Mouse (Mus musculus) megakaryocyte, adult 5-6 weeks (primary cell): ENCODE measurements around the gene Brf1. TPM values are rescaled to one million over a fixed set of nuclear protein-coding genes. Genes with fewer than 3 reads are reported as not detected.

Experiments used
- ATAC-seq: 2 replicates; pipeline ENCODE4 v1.8.0; 2016; ENCODE audit warnings: mild to moderate bottlenecking, inconsistent platforms; ENCODE audit not compliant: poor library complexity, severe bottlenecking
- total RNA-seq, 2 experiments: library from RNA; stranded (forward) in 1 of 2; stranded (reverse) in 1 of 2; fragments of 153-499, 151-499 nt in 1 of 2; fragments of 221-1000, 200-1000 nt in 1 of 2; gene quantifications; 2 replicates each; pipeline versions ENCODE4 v1.2.3 to v1.2.4; 2015 to 2017

Gene Brf1
- total RNA-seq, 2 experiments from 2014 or later = 20.2 to 37.0 TPM

DNA sequence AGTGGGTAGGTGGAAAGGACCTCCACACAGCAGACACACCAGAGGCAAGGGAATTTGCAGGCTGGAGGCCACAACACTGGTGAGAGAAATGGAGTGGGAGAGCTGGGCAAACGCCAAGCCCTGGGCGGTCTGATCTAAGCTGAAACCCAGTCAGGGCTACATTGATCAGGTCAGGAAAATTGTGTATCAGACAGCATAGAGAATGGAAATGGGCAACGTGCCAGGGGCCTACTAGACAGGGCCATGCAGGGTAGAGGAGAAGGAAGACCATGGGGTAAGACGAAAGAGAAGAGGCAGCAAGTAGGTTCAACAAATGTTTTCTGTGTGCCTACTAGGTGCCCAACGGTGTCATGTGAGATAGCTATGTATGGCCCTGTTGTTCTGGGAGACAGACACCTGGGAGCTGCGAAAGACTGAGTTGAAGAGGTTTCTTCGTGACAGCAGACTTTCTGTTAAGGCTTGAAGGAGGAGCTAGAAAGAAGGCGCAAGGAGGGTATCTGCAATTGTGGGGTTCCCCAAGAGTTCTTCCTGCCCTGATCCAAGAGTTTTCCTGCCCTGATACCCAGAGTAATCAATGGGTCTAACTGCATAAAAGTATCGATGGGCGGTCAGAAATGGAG lies 59.2 kb downstream of the Brf1 start:
- peak; percentile 2; the same call in 1 of the 2 replicates for ATAC-seq

DNA sequence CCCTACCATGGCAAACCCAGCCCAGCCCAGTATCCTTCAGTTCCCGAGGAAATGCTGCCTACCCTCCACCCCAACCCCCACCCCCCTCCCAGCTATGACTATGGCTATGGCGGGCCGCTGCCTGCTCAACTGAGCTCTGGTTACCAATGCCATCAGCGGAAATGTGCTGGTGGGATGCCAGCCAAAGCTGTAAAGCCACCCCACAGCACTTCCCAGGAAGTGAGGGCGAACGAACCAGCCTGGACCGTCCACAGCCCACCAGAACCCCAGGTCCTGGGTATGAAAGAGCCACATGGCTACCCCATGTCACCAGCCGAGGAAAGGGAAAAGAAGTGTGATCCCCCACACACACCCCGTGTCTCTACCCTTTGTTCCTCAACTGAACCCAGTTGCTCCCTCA lies 59.8 kb downstream of the Brf1 start:
- ATAC-seq = no peak

- ATAC-seq = no peak
Observed at GRCm38 (mm10) chr12:112940238-112940637, 60.3 kb downstream of the Brf1 start.

DNA sequence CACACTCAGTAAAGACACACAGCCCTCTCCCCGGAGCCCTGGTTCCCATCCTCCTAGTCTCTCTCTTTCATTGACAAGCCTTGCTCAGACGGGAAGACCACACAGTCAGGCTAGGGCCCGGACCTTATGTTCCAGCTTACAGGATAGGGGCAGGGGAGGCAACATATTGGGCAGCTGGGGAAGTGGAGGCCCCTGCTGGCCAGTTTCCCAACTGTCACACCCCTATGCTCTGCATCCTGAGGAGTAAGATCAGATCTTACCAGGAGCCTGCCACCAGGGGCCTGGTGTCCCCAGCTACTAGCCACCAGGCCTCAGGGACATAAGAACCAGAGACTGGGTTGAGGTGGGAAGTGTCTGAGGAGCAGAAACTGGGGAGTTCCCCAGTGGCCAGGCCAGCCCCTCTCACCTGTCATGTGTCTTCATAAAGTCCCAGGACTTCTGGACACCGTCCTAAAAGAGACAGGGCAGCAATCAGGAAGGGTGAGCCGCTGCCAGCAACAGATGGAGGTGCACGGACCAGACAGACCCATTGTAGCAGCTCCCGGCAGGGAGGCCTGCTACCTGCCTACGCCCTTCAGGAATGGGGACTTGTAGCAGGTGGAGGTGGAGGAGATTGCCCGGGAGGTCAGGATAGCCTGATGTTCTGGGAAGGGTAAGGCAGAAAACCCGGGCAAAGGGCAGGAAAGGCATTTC lies 61.5 kb downstream of the Brf1 start:
- ATAC-seq = no peak

GRCm38 (mm10) chr12:112938366-112938765 lies 62.1 kb downstream of the Brf1 start:
- ATAC-seq = no peak

GRCm38 (mm10) chr12:112937906-112938305 lies 62.6 kb downstream of the Brf1 start:
- ATAC-seq = no peak

GRCm38 (mm10) chr12:112932647-112933046 lies 67.9 kb downstream of the Brf1 start:
- no peak for ATAC-seq

DNA sequence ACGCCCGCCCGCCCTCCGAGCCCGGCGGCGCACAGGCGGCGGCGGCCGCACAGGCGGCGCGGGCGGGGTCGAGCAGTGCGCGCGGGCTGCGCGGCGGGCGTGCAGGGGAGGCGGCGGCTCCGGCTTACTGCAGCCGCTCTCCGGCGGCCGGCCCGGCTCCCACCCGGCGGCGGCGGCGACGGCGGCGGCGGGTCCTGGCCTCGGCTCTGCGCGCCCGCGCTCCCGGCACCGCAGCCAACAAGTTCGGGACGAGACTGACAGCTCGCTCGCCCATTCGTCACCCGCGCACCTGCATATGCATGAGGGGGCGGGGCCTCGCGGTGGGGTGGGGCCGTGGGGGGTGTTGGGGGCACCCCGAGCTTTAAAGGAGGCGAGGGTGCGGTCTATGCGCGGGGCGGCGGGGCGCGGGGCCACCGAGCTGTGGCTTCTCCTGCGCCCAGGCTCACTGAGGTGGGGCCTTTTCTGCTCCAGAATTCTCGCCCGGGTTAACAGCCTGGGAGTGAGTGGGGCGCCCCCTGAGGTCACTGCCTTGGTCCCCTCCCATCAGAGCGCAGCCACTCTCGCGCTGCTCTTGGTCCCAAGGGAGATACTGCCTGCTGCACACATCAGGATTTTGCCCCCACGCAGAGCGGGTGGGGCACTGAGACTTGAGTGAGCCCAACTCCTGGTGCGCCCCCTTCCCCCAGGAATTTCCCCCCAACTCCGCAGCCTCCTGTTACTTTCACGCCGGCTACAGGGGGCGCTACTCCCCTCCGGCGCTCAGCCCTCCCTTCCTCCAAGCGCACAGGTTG lies 70.7 kb downstream of the Brf1 start, which contains the start of gene Jag2:
Gene Jag2 (minus strand): TSS at position 215 of the 791 bp plus-strand sequence.
- no peak for ATAC-seq

GRCm38 (mm10) chr12:112928401-112929241 lies 71.9 kb downstream of the Brf1 start:
- no peak for ATAC-seq

DNA sequence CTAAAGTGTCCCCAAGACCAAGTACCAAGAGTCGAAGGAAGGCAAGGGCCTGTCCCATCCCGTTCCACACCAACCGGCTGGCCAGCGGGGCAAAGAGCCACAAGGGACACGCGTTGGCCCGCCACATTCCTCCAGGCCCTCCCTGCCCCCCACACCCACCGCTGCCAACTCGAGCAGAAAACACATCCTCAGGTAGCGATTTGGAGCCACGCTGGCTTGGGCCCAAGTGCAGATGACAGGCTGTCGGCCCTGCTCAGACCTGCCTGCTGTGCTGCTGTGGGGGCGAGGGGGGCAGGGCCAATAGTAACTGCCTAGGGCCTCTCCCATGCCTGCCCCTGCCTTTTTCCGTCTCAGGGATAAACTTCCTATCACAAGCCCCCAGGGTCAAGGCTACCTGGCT lies 73.2 kb downstream of the Brf1 start:
- ATAC-seq = no peak

GRCm38 (mm10) chr12:112925950-112926349 lies 74.6 kb downstream of the Brf1 start:
- no peak for ATAC-seq

GRCm38 (mm10) chr12:112922541-112922940 lies 78.0 kb downstream of the Brf1 start:
- no peak for ATAC-seq

DNA sequence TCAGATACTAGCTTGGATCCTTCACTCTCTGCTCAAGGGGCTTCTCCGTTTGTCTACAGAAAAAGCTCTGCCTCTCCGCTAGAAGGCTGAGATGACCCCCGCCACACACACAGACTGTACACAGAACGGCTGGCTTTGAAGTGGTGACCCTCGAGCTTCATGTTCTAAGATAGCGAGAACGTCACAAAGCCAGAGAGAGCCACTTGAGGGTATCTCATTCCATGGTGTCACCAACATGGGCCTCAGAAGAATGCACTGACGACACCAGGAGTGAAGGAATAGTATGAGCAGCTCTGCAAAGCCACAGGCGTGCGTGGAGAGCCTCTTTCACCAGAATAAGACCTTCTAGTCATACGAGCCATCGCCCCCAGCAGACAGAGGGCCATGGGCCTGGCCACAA lies 79.0 kb downstream of the Brf1 start:
- ATAC-seq = no peak

DNA sequence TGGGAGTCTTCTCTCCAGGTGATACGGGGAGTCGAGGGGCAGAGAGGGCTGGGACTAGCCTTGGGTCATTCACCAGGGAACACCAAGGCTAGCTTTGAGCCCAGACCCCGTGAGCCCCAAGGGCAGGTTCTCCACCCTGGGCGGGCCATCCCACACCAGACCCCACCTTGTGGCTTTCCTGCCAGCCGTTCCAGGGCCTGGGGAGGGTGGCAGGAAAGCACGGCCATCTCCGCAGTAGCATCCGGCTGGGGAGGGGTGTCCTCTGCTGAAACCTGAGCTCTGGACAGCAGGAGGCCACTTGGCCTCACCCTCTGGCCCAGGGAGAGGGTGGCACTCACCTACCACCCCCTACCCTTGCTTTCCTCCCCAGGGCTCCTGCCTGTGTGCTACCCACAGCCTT lies 82.6 kb downstream of the Brf1 start:
- no peak for ATAC-seq

DNA sequence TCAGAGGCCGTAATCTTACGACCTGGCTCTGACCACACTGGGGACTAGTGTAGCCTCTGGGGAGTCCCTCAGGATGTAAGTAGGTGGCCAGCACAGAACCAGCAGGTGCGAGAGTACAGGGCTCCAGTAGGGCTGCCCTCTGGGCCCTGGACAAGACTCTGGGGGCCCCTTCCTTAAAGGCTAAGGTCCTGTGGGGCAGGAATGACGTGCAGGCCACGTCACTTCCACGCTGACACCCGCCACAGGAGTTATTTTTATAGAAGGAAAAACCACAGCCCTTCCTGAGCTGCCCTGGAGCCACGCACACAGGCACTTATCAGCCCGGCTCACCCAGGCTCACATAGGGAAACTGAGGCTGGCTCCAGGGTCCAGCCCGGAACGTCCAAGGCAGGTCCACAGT lies 83.0 kb downstream of the Brf1 start:
- peak; percentile 49 for ATAC-seq

GRCm38 (mm10) chr12:112916698-112917400 lies 83.7 kb downstream of the Brf1 start:
- no peak for ATAC-seq

GRCm38 (mm10) chr12:112915587-112915986 lies 84.9 kb downstream of the Brf1 start:
- ATAC-seq = no peak

DNA sequence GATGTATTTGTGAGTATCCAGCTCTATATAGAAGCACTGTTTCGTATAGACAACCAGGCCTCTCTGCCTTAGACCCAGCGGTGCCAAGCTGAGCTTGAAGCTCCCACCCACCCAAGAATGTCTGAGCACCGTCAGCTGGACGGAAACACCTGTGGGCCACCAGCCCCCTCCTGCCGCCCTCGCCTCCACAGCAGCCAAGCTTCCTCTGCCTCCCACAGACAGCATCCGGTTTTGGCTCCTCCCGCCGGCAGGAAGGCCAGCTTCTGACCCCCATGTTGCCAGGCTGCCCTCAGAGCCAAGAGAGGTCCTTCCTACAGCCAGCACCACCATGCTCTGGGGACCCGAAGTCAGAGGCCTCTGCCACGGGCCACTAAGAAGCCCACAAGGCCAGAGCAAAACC lies 86.0 kb downstream of the Brf1 start:
- ATAC-seq = no peak

- ATAC-seq = no peak
Observed at GRCm38 (mm10) chr12:112912951-112913745, 87.4 kb downstream of the Brf1 start.
